Mouse (Mus musculus) Muller cell, postnatal 12 days (primary cell): ENCODE data around the gene Ptprh.
A peak's percentile ranks its signal among the peaks of the same experiment; 100 is the strongest.

Experiments used
- DNase-seq: peaks from one replicate; pipeline ENCODE4 v3.0.0-alpha.2; 2015; ENCODE audit errors: inconsistent ontology term

Gene Ptprh

GRCm38 (mm10) chr7:4603873-4604272, at the start of gene Ptprh:
Gene Ptprh (minus strand): TSS chr7:4604041.
- DNase-seq: no peak

- no peak for DNase-seq
Measured at GRCm38 (mm10) chr7:4653351-4653750, 49.5 kb upstream of the Ptprh start.

DNA sequence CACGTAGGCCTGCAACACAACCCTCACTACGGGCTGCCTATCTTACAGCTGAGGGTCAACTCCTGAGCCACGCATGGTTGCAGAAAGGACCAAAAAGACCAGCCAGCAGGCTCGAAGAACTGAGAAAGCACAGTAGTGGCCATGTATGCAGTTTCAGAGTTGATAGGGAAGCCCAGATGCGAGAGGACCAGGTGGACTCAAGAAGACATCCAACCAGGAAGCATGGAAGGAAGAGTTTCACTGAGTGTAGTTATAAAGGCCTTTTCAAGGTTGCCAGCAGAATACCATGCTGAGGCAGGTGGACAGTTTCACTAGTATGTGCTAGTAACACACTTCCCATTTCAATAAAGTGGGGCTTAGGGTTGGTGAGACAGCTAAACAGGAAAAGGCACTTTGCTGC, 48.9 kb upstream of the Ptprh start:
- no peak for DNase-seq

DNA sequence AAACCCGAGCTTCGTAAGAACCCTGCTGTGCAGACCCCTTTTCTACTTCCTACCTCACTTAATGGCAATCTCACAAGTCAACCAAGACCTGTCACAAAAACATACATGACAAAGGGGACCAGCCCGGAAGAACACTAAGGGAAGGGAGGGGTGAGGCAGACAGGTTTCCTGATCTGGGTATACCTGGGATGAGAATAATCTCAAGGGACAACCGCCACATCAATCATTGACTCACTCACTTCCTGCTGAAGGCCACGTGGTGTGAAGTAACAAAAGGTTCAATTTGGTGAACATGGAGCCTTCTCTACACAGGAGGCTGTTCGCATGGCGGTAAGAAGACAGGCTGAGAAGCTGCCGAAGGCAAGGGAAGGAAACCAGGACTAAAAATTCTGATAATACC, 47.7 kb upstream of the Ptprh start:
- no peak for DNase-seq

DNA sequence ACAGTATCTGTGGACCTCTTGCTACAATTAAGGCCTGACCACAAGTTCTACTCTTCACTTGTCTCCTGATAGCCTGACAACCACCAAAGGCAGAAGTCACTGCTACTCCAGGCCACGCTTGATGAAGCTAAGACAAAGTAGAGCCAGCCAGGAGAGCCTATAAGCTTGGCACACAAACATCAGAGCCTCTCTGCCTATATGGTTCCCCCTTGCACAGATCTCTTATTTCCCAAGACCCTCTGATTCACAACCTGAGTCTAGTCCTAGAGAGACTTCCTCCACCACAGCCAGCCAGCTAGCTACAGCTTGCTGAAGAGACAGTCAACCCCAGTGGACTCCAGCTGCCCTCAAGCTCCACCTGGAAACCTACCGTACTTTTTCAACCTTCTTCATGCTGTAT, 44.2 kb upstream of the Ptprh start:
- no peak for DNase-seq

DNA sequence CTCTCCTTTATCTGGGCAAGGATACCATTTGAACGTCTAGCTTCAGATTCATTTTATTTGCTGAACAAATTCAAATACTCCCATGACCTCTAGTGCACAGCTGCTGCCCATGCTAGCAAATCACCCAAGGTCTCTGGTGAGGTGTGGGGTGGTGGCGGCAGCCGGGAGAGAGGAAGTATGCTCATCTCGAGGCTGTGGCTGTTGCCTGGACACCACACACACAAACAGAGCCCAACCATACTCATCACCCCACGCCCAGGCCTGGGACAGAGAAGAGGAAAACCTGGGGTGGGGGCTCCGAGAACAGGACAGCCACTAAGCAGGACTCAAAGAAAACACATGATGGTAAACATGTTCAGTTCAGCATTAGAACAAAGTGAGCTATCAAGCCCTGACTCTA, 43.5 kb upstream of the Ptprh start:
- DNase-seq: peak; percentile 9

DNA sequence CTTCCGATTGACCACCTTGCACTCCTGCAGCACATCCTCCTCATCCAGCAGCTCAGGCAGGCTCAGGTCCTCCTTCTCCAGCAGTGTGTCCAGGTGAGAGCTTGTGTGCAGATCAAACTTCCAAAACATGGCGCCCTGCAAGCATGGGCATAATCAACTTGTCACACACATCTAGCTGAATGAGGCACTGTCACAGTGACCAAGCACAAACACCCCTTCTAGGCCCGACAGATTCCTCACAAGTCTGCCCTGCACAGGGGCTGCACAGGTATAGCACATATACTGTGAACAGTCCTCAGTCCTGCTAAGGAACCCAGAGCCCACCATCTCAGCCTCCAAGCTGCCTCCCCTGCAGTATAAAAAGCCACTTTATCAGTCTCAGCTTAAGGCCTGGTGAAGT, 43.0 kb upstream of the Ptprh start:
- DNase-seq: no peak

DNA sequence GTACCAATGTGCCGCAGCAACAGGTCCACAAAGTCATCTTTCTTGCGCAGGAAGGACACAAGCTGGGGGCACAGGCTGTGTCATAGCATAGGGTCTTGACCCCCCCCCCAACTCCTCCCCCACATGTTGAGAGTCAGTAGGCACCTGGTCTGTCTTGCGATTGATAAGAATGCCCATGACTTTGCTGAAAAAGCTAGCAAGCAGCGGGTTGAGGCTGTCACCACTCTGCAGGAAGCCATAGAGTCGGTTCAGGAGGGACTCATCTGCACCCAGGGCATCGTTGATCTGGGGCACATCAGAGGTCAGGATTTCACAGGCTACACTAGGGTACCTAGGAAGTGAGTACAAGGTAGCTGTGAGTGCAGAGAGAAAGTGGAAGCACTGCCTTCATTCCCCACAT, 39.4 kb upstream of the Ptprh start:
- DNase-seq: no peak

DNA sequence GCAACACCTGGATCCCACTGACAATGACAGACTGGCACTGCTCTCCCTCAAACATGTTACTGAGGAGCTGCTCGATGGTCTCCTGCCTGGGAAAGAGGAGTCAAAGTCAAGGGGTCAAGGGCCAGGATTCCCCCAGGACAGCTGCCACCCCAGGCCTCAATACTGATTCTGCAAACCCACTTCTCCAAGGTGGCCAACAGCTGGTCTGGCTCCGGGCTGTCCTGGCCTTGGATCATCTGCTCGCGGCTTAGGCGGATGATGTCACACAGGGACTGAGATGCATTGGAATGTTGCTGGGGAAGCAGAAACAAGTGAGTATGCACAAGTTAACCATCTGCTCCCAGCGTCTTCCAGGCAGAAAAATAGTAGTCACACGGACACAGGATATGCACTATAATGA, 38.1 kb upstream of the Ptprh start:
- DNase-seq: no peak

DNA sequence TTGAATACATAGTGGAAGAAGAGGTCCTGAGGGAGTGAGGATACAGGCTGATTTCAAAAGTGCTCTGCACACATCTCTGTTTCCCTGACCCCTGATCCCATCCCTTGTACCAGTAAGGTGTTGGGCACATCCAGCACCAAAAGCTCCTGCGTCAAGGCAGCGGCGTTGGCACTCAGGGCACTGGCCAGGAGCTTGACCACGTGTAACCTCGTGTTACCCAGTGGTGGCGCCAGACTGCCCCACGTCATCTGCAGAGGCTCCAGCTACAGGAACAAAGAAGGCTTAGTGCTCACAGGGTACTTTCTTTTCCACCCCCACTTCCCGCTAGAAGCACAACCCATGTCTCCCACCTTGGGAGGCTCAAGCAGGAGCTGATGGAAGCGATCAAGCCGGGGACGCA, 37.3 kb upstream of the Ptprh start:
- DNase-seq: no peak

DNA sequence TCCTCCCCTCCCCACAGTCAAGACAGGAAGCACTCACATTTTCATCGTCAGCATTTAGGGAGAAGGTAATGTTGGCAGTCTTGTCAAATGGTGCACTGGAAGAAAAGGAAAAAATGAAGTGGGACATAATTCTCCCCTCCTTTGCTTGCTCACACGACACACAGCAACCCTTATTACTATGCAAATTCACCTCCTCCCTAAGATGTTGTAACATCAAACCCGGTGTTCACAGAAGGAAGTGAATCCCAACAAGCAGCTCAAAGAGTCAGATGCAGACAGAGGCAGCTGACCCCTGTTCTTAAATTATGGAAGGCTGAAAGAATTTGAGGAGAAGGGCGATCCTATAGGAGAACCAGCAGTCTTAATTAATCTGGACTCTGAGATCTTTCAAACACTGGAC, 32.3 kb upstream of the Ptprh start:
- no peak for DNase-seq

GRCm38 (mm10) chr7:4631031-4631430, 27.2 kb upstream of the Ptprh start, which contains the start of gene Tmem86b:
Gene Tmem86b (minus strand): TSS chr7:4631422.
- DNase-seq: no peak

- no peak for DNase-seq
Measured at GRCm38 (mm10) chr7:4630198-4630597, 26.4 kb upstream of the Ptprh start.

DNA sequence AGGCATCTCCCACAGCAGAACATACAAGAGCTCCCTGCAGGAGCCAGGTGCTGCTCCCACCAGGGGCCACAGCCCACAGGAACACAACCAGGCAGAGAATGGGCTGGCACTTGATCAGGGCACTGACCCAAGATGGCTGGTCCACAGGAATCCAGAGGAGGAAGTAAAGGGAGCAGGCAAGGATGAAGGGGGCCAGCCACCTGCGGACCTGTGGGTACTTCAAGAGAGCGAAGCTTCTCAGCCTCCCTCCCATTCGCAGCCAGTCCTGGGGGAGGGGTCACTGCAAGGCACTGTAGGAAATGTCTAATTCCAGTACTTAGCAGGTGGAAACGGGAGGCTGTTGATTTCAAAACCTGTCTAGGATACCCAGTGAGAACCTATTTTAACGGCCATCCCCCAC, 25.7 kb upstream of the Ptprh start:
- no peak for DNase-seq

DNA sequence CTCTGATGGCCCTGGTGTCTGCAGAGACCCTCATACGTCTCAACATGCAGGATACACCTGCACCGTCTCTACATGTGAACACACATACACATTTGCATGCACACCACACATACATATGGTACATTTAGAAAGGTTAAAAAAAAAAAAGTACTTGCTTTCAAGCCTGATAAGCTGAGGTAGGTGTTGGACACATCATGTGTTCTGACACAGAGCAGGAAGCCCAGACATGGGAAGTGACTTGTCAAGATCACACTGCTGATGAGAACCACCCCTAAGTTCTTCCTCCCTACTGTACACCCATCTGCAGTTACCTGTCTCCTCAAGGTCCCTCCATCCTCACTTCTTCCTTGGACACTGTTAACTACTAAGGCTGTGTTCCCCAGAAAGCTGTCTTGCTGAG, 22.1 kb upstream of the Ptprh start:
- DNase-seq: no peak

DNA sequence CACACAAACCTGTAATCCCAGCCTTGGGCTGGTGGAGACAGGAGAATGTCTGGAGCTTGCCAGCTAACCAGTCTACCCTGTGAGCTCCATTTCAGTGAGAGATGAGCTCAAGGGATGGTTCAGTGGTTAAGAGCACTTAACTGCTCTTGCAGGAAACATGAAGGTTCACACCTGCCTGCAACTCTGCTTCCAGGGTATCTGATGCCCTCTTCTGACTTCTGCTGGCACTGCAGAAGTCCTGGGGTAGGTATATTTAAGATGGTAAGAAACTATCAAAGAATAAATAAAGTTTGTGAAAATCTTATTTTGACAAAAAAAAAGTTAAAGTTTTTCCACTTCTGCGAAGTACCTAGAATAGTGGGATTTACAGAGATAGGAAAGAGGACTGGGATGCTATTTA, 20.5 kb upstream of the Ptprh start:
- no peak for DNase-seq

GRCm38 (mm10) chr7:4623544-4624189, 19.8 kb upstream of the Ptprh start:
- DNase-seq: no peak

DNA sequence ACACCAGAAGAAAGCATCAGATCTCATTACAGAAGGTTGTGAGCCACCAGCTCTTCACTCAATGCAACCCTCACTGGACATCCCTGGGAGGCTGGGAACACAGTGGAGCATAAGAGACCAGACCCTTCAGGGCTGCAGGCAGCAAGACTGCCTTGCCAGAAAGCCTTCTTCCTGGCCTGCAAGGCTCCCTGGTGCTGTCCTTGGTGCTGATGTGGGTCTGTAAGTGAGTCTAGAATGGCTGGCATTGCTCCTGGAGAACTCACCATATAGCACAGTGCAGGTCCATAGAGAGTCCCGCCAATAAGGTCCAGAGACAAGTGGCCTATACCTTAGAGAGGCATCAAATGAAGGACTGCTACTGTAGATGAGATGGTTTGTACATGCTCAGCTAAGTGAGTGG, 16.1 kb upstream of the Ptprh start:
- DNase-seq: peak; percentile 48

GRCm38 (mm10) chr7:4613740-4614403, 10.0 kb upstream of the Ptprh start:
- DNase-seq: no peak

DNA sequence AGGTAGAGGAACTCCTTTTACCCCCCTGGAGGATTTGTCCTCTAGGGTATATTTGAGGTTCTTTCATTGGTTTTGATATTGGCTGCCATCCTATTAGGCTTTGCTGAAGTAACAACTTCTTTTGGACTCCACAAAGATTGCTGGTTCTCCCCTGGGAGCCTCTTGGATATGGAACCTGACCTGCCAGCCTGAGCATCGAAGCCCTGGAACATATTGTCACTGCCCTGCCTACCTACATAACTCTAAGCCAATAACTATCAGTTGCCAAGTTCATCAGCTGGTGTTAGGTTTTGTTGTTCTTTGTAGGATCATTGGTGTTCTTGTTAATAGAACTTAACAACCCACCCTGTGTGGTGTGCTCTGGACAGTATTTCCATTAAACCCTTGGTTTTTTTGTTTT, 9.1 kb upstream of the Ptprh start:
- DNase-seq: no peak

DNA sequence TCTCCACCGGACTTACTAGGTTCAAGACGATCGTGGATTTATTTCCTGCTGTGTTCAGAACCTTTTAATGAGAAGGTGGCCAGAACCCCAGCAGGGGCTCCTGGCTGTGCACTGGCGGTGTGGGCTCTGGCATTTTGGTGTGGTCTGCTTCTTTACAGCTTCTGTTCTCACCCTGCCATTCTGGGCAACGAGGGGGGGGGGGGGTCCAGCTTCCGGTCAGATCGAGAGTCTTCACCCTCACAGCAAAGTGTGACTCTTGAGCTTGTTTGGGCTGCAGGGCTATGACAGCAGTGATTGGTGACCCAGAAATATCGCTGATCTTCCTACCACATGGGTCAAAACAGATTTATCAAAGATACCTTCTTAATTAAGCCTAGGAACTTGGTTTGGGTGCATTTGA, 8.5 kb upstream of the Ptprh start:
- no peak for DNase-seq

- DNase-seq: no peak
Measured at GRCm38 (mm10) chr7:4611921-4612341, 8.1 kb upstream of the Ptprh start.

GRCm38 (mm10) chr7:4611511-4611910, 7.7 kb upstream of the Ptprh start:
- DNase-seq: no peak

- DNase-seq: no peak
Measured at GRCm38 (mm10) chr7:4608002-4608401, 4.2 kb upstream of the Ptprh start.
